Mouse (Mus musculus) embryo, embryonic 11 days (tissue): ENCODE results near the gene Trpm2.
"Not testable (repeated sequence)": the region's sequence is repeated elsewhere in the genome, so short reads cannot be mapped to it uniquely, and the experiment has no call there.

ENCODE experiments used
- DNase-seq: peaks from one replicate; pipeline ENCODE4 v3.0.0-alpha.2; 2015

Gene Trpm2

GRCm38 (mm10) chr10:77976458-77977150, 6.2 kb upstream of the Trpm2 start:
- DNase-seq = no peak

GRCm38 (mm10) chr10:77975653-77976052, 5.3 kb upstream of the Trpm2 start:
- no peak for DNase-seq

- DNase-seq = no peak
These were observed 4.4 kb upstream of the Trpm2 start for GRCm38 (mm10) chr10:77974811-77975210.

GRCm38 (mm10) chr10:77974323-77974722, 4.0 kb upstream of the Trpm2 start:
- DNase-seq = no peak

- peak; percentile 39 for DNase-seq
These were observed 1.6 kb upstream of the Trpm2 start for GRCm38 (mm10) chr10:77971709-77972553.

GRCm38 (mm10) chr10:77971191-77971590, 828 bp upstream of the Trpm2 start:
- no peak for DNase-seq

GRCm38 (mm10) chr10:77969973-77970325, 414 bp downstream of the Trpm2 start:
- no peak for DNase-seq

GRCm38 (mm10) chr10:77969274-77969972, 940 bp downstream of the Trpm2 start:
- peak; percentile 78 for DNase-seq

GRCm38 (mm10) chr10:77963971-77964370, 6.4 kb downstream of the Trpm2 start:
- DNase-seq = no peak

- no peak for DNase-seq
These were observed 7.6 kb downstream of the Trpm2 start for GRCm38 (mm10) chr10:77962725-77963124.

- not testable (repeated sequence) for DNase-seq
These were observed 19.9 kb downstream of the Trpm2 start for GRCm38 (mm10) chr10:77950468-77950867.

GRCm38 (mm10) chr10:77939685-77940084, 30.7 kb downstream of the Trpm2 start:
- no peak for DNase-seq

GRCm38 (mm10) chr10:77927375-77927774, 43.0 kb downstream of the Trpm2 start:
- DNase-seq = no peak

- peak; percentile 54 for DNase-seq
These were observed 44.2 kb downstream of the Trpm2 start for GRCm38 (mm10) chr10:77926140-77926539.

GRCm38 (mm10) chr10:77922681-77923080, 47.7 kb downstream of the Trpm2 start:
- no peak for DNase-seq

GRCm38 (mm10) chr10:77921009-77921408, 49.4 kb downstream of the Trpm2 start:
- no peak for DNase-seq

- peak; percentile 34 for DNase-seq
These were observed 53.6 kb downstream of the Trpm2 start for GRCm38 (mm10) chr10:77916636-77917335.

GRCm38 (mm10) chr10:77913292-77913691, 57.1 kb downstream of the Trpm2 start:
- DNase-seq = no peak

- no peak for DNase-seq
These were observed 57.8 kb downstream of the Trpm2 start for GRCm38 (mm10) chr10:77912605-77913004.

- DNase-seq = peak; percentile 82
These were observed 67.3 kb downstream of the Trpm2 start for GRCm38 (mm10) chr10:77902894-77903715.

- peak; percentile 84 for DNase-seq
These were observed 68.0 kb downstream of the Trpm2 start, which contains the start of gene Lrrc3 for GRCm38 (mm10) chr10:77902211-77902893. Lrrc3 (minus strand) TSS chr10:77902536.
